Mouse (Mus musculus) heart, embryonic 12.5 days (tissue): ENCODE results near the gene Tescl. TPM values are rescaled to one million over a fixed set of nuclear protein-coding genes. Genes with fewer than 3 reads are reported as not detected.

Experiments
- ATAC-seq: fragments of 200-750 bp; cut with Nextera tagmentation; 2 replicates; pipeline ENCODE4 v1.8.0; 2017; ENCODE audit warnings: moderate TSS enrichment, moderate library complexity; ENCODE audit not compliant: insufficient number of reproducible peaks, low FRiP score
- H3K27ac ChIP-seq: fragments of 300-500 bp; sonication (generic); 2 replicates; pipeline ENCODE4 v1.5.1; 2016; ENCODE audit warnings: mild to moderate bottlenecking, moderate library complexity; ENCODE audit not compliant: poor library complexity, severe bottlenecking
- H3K27me3 ChIP-seq: fragments of 300-500 bp; sonication (generic); replicated peaks from 2 replicates; pipeline ENCODE4 v1.6.1; 2016; ENCODE audit warnings: mild to moderate bottlenecking, moderate library complexity
- H3K36me3 ChIP-seq: fragments of 300-500 bp; sonication (generic); 2 replicates; pipeline ENCODE4 v1.6.1; 2016; ENCODE audit warnings: mild to moderate bottlenecking, moderate library complexity
- H3K4me1 ChIP-seq: fragments of 300-500 bp; sonication (generic); replicated peaks from 2 replicates; pipeline ENCODE4 v1.6.1; 2016; ENCODE audit warnings: mild to moderate bottlenecking
- H3K4me2 ChIP-seq: fragments of 300-500 bp; sonication (generic); 2 replicates; pipeline ENCODE4 v1.6.1; 2016; ENCODE audit warnings: mild to moderate bottlenecking, moderate library complexity
- H3K4me3 ChIP-seq: fragments of 300-500 bp; sonication (generic); 2 replicates; pipeline ENCODE4 v1.5.1; 2016; ENCODE audit warnings: mild to moderate bottlenecking
- H3K9ac ChIP-seq: fragments of 300-500 bp; sonication (generic); 2 replicates; pipeline ENCODE4 v1.6.1; 2016; ENCODE audit warnings: mild to moderate bottlenecking, moderate library complexity
- H3K9me3 ChIP-seq: fragments of 300-500 bp; sonication (generic); replicated peaks from 2 replicates; pipeline ENCODE4 v1.6.1; 2016; ENCODE audit warnings: mild to moderate bottlenecking, moderate library complexity
- WGBS: fragments of 180-500 bp; shearing (Covaris S2); methylation state at CpG from one replicate; pipeline ENCODE4 v1.1.7; 2016; 5-methylcytosine and 5-hydroxymethylcytosine counted together
- microRNA-seq: library from miRNA; unstranded; fragments of <30 nt; microRNA quantifications from one replicate; pipeline ENCODE4, GENCODE M21; 2017
- polyA plus RNA-seq: library from polyadenylated mRNA; unstranded; fragments of >200 nt; fragmentation: Nextera tagmentation; extraction: Ambion mirVana; gene quantifications from 2 replicates; pipeline ENCODE4 v1.2.1, GENCODE M21; 2016

Gene Tescl
- polyA plus RNA-seq, 1 experiment from 2014 or later: not detected

DNA sequence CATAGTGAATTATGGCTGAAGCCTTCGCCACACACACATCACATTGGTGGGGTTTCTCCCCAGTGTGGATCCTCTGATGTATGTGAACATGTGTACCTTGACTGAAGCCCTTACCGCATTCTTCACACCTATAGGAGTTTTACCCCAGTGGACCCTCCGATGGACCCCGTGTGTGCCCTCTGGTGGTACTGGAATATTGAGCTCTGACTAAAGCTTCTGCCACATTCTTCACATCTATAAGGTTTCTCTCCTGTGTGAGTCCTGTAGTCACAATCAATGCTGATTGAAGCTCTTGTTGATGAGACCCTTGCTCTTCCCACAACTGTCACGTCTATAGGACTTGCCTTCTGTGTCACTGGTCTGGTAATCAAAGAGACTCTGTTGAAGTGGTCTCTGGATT, 46.1 kb downstream of the Tescl start:
- no peaks in the 10 kb centered on the region for H3K4me1 ChIP-seq
- WGBS: 85% methylated on average over 5 of the region's 5 CpGs
- no peak overlapping the region for H3K4me3 ChIP-seq
- no peak overlapping the region for H3K4me2 ChIP-seq
- peaks cover 4% of the 10 kb centered on the region; the same call in 1 of the 2 replicates for H3K9me3 ChIP-seq
- no peak overlapping the region for H3K27ac ChIP-seq
- H3K36me3 ChIP-seq: peaks cover 33% of the 10 kb centered on the region
- no peak overlapping the region for H3K9ac ChIP-seq
- no peak for ATAC-seq
- no peaks in the 10 kb centered on the region; the same call in 1 of the 2 replicates for H3K27me3 ChIP-seq

DNA sequence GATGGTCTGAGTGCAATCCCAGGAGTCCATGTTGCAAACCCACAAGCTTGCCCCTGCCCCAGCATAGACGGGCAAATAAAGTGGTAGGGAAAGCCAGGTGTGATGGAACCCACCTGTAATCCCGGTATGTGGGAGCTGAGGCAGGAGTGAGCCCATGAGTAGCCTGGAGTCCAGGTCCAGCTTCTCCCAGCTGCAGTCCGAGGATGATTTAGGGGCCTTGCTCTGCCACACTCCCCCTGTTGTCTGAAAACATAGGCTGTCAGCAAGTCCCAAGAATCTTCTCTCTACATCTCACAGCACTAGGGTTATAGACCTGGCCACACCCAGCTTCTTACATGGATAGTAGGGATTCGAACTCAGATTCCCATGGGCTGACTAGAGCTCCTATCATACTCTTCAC, 46.8 kb downstream of the Tescl start:
- H3K4me1 ChIP-seq: no peaks in the 10 kb centered on the region
- no peak for ATAC-seq
- H3K27ac ChIP-seq: no peak overlapping the region
- no peak overlapping the region for H3K4me3 ChIP-seq
- H3K9ac ChIP-seq: no peak overlapping the region
- 68% methylated on average over 4 of the region's 4 CpGs for WGBS
- peaks cover 4% of the 10 kb centered on the region; the same call in 1 of the 2 replicates for H3K9me3 ChIP-seq
- no peak overlapping the region for H3K4me2 ChIP-seq
- H3K36me3 ChIP-seq: peaks cover 26% of the 10 kb centered on the region
- no peaks in the 10 kb centered on the region; the same call in 1 of the 2 replicates for H3K27me3 ChIP-seq

DNA sequence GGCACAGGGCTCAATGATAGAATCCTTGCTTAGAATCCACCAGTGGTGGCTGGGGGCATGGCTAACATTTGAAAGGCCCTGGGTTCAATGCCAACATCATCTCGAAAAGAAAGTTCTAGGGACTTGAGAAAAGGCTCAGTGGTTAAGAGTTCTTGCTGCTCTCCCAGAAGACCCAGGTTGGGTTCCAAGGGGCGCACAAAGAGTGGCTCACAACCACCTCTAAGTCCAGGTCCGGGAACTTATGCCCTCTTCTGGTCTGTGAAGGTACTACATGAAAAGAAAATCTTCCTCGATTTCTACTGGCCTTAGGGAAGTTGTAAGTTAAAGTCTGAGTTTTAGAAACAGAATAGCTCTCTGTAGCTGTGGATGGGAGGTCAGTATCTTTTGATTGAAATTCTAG, 47.6 kb downstream of the Tescl start:
- Histone ChIP-seq H3K4me1 (no peaks in the 10 kb centered on the region), H3K27me3 (no peaks in the 10 kb centered on the region; the same call in 1 of the 2 replicates), H3K4me2 (no peak overlapping the region), H3K36me3 (peaks cover 18% of the 10 kb centered on the region), H3K4me3 (no peak overlapping the region), H3K27ac (no peak overlapping the region), H3K9me3 (peaks cover 4% of the 10 kb centered on the region; the same call in 1 of the 2 replicates), H3K9ac (no peak overlapping the region)
- ATAC-seq: no peak
- WGBS: 45% methylated on average over 4 of the region's 4 CpGs

Small RNAs within 50 kb of the gene (microRNA-seq; reads per million reads assigned to microRNA genes)
- not detected for gene Gm27592

Other genes with a start within 250 kb of the Tescl start
- gene Zfp112, start 221.6 kb downstream of the Tescl start, polyA plus RNA-seq: 4.2 TPM in 2 replicates
- gene Zfp235, start 199.8 kb downstream of the Tescl start, polyA plus RNA-seq: 7.4 and 8.3 TPM in 2 replicates
- gene Zfp114, start 158.9 kb downstream of the Tescl start, polyA plus RNA-seq: 3.7 and 4.0 TPM in 2 replicates
- 8.0 and 8.3 TPM in 2 replicates for gene Zfp111, start 122.5 kb downstream of the Tescl start, polyA plus RNA-seq
- 3.1 and 4.6 TPM in 2 replicates for gene Zfp109, start 96.4 kb downstream of the Tescl start, polyA plus RNA-seq
- 2.2 and 2.5 TPM in 2 replicates for gene Zfp108, start 79.1 kb downstream of the Tescl start, polyA plus RNA-seq
- 5.4 and 6.0 TPM in 2 replicates for gene Zfp93, start 63.5 kb downstream of the Tescl start, polyA plus RNA-seq
- 17.0 and 17.7 TPM in 2 replicates for gene Zfp61, start 32.7 kb downstream of the Tescl start, polyA plus RNA-seq
- gene Zfp94, start 17.3 kb downstream of the Tescl start, polyA plus RNA-seq: 5.5 and 5.6 TPM in 2 replicates
- gene Lypd5, start 15.3 kb upstream of the Tescl start, polyA plus RNA-seq: not detected in 2 replicates
- 6.9 and 7.8 TPM in 2 replicates for gene Kcnn4, start 36.3 kb upstream of the Tescl start, polyA plus RNA-seq
- gene Smg9, start 65.7 kb upstream of the Tescl start, polyA plus RNA-seq: 21.4 and 21.6 TPM in 2 replicates
- not detected in 2 replicates for gene Irgc1, start 118.4 kb upstream of the Tescl start, polyA plus RNA-seq
- 5.6 and 8.8 TPM in 2 replicates for gene Plaur, start 128.5 kb upstream of the Tescl start, polyA plus RNA-seq
- gene Cadm4, start 148.1 kb upstream of the Tescl start, polyA plus RNA-seq: 0.65 and 0.81 TPM in 2 replicates
- 31.9 and 35.8 TPM in 2 replicates for gene Zfp428, start 173.1 kb upstream of the Tescl start, polyA plus RNA-seq
- 0.37 and 0.40 TPM in 2 replicates for gene AC161166.1, start 178.5 kb upstream of the Tescl start, polyA plus RNA-seq
- gene Irgq, start 196.8 kb upstream of the Tescl start, polyA plus RNA-seq: 9.0 TPM in 2 replicates
- not detected in 2 replicates for gene Pinlyp, start 212.2 kb upstream of the Tescl start, polyA plus RNA-seq
- gene Xrcc1, start 212.4 kb upstream of the Tescl start, polyA plus RNA-seq: 70.5 and 71.7 TPM in 2 replicates